In genomic region chr11:69606832-69607231, GRCm38 (mm10) we compare ENCODE assay signal across 1 mouse cellular context.
TF ChIP-seq lines count a peak whose summit lies in the region.

No protein-coding gene starts in this region.

TF ChIP-seq in MEL, 35 proteins besides CTCF, POLR2A, EP300 and RAD21:
- TF ChIP-seq MYC (IDR thresholded peaks at IDR 0.05; ENCODE audit: low read depth, low read length) = peak; percentile 78
- TF ChIP-seq MXI1 (IDR thresholded peaks at IDR 0.05; ENCODE audit: low read depth, low read length) = 0 out of 2 replicates have a peak, but pooled peaks have one; percentile 18
- peak; percentile 62 for TF ChIP-seq MAX (IDR thresholded peaks at IDR 0.05; ENCODE audit: low read length)
- peak; percentile 43; the same call in 1 of the 2 replicates for TF ChIP-seq ZNF384 (IDR thresholded peaks at IDR 0.05; ENCODE audit: low read depth, low read length)
- TF ChIP-seq TCF12 (IDR thresholded peaks at IDR 0.05; ENCODE audit: low read depth, low read length) = no peak
- TF ChIP-seq BHLHE40 (IDR thresholded peaks at IDR 0.05; ENCODE audit: borderline replicate concordance, low read depth, low read length) = no peak
- TF ChIP-seq UBTF (IDR thresholded peaks at IDR 0.05; ENCODE audit: borderline replicate concordance, insufficient read depth, low read depth, low read length) = no peak
- TF ChIP-seq RCOR1 (IDR thresholded peaks at IDR 0.05; ENCODE audit: low read depth, low read length) = no peak
- TF ChIP-seq NRF1 (IDR thresholded peaks at IDR 0.05; ENCODE audit: insufficient read depth, low read depth, low read length, poor library complexity, severe bottlenecking) = no peak
- TF ChIP-seq GATA1 (IDR thresholded peaks at IDR 0.05; ENCODE audit: low read depth, low read length) = no peak
